Mouse (Mus musculus) B cell, adult 2 months (primary cell): ENCODE measurements around the gene Gm10061.
"Not testable (repeated sequence)": the region's sequence is repeated elsewhere in the genome, so short reads cannot be mapped to it uniquely, and the experiment has no call there.

Experiments used
- DNase-seq, 2 experiments: peaks; one replicate each; pipeline ENCODE4 v3.0.0; 2022

Gm10061 gene

GRCm38 (mm10) chr16:89150786-89151185, at the start of gene Gm10061:
Gene Gm10061, plus strand, starts transcription at chr16:89151086.
- no peak for DNase-seq

GRCm38 (mm10) chr16:89140551-89140950, 10.3 kb upstream of the Gm10061 start, which contains the start of gene Gm6358:
Gene Gm6358, plus strand, starts transcription at chr16:89140851.
- no peak for DNase-seq

- DNase-seq: no peak
Measured at GRCm38 (mm10) chr16:89157652-89158051, 6.8 kb downstream of the Gm10061 start, which contains the start of gene Gm9789. Gene Gm9789, plus strand, starts transcription at chr16:89157952.

- DNase-seq: not testable (repeated sequence)
Measured at GRCm38 (mm10) chr16:89169190-89169589, 18.3 kb downstream of the Gm10061 start, which contains the start of gene Gm7735. Gene Gm7735, plus strand, starts transcription at chr16:89169490.

- DNase-seq: no peak
Measured at GRCm38 (mm10) chr16:89174435-89174834, 23.5 kb downstream of the Gm10061 start, which contains the start of gene 1110057P08Rik. Gene 1110057P08Rik, plus strand, starts transcription at chr16:89174735.

GRCm38 (mm10) chr16:89188621-89189020, 37.7 kb downstream of the Gm10061 start:
- DNase-seq: no peak
